Mouse (Mus musculus): ENCODE measurements around the gene Tmem203.

The Tmem203 gene

DNA sequence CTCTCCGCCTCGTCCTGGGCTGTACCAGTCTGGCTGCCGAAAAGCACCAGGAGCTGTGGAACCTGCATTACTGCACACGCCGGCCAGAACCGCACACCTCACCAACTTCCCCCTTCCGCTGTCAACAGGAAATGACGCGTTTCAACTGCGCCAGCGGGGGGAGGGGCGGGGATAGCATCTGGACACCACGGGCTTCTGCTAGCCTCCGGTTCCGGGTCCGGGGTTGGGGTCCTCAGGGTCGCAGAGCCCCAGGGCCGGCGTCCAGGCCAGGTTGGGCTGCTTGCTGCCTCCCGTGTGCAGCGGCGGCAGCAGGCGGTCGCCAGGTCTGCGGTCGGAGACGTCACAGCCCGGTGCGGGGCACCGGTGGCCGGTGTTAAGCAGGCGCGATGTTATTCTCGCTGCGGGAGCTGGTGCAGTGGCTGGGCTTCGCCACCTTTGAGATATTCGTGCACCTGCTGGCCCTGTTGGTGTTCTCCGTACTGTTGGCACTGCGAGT is at the start of gene Tmem203:
Gene Tmem203, plus strand, starts transcription at position 156 of the 496 bp plus-strand sequence.
- peak; percentile 66 to 86 for DNase-seq (ENCODE audit: low spot score in 2 of 2)

DNA sequence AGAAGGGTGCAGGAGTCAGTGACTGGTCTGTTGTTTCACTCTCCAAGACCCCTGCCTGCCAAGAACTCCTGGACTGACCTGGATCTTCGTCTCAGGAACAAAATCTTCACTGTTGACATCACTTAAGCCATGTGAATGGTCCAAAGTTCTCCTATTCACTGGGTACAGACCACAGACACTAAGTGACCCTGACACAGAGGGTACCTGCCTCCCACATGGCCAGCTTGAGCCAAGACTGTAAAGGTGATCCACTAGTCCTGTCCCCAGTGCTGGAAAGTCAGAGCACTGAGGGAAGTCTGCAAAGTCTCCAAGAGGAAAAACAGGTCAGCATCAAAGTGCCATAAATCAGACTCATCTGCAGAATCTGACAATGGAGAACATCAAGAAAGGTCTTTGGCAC is 47.6 kb upstream of the Tmem203 start:
- DNase-seq (ENCODE audit: low spot score in 2 of 2) = no peak

DNA sequence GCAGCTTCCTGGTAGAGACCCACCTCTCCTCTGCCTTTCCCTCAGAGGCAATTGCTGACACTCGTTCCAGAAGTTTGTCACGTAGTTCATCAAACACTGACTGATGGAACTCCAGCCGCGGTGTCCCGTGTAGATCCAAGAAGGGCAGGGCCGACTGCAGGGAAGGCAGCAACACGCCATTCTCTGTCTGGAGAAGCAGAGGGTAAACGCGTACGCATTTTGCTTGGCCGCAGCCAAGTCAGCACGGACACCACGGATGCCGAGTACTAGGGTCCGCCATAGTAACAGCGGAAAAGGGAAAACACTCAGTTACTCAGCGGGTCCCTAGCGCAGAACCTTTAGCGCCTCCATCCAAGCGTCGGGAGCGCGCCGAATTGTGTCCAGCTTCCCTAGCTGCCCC is 44.6 kb upstream of the Tmem203 start:
- no peak for DNase-seq (ENCODE audit: low spot score in 2 of 2)

DNA sequence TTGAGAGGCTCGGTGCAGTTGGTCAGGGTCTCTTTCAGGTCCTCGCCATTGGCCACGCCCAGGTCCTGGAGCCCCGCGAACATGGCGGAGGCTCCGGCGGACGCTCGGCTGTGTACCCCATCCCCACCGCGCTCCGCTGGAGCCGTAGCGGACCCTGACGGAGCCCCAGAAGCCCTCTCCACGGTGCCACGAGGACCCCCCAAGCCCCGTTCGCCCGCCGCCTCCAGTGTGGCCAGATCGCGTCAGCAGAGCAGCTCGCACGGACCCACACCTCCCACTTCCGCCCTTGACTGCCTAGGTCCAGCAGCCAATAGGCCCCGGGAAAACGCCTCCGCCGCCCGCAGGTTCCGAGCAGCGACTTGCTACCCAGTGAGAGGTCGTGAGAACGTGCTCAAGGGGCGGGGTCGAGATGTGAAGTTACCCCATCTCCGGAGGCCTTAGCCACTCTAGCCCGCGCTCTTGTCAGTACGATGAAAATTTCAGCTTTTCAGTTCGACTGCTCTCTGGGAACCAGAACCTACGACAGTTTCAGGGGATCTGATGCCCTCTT is 44.0 kb upstream of the Tmem203 start, which contains the start of gene Nelfb:
Gene Nelfb, minus strand, starts transcription at position 369 of the 550 bp plus-strand sequence.
- DNase-seq (ENCODE audit: low spot score in 2 of 2) = peak; percentile 78 to 88

DNA sequence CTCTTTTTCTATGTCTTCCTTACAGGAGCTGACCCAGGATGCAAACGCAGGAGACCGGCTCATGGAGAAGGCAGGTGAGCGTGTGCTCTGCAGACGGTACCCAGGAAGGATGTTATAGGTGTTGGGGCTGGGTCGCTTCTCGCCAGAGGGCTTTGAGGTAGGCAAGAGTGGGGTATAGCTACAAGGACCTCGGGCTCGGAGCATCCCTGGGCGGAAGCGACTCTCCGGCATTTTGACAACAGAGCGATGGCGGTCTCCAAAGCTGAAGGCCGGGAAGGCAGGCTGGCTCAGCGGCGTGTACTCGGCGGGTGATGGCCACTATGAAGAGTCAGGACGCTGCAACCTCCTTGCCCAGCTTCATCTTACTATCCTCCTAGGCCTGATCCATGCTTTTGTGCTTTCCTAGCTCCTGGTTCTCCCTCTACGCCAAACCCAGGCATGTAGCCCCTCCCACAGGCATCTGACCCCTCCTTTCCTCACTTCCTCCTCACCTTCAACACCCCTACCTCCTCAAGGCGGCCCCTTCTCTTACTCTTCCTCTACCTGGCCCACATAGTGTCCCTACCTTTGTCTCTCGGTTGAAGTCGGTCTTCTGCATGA is 41.9 kb upstream of the Tmem203 start:
- no peak for DNase-seq (ENCODE audit: low spot score in 2 of 2)

DNA sequence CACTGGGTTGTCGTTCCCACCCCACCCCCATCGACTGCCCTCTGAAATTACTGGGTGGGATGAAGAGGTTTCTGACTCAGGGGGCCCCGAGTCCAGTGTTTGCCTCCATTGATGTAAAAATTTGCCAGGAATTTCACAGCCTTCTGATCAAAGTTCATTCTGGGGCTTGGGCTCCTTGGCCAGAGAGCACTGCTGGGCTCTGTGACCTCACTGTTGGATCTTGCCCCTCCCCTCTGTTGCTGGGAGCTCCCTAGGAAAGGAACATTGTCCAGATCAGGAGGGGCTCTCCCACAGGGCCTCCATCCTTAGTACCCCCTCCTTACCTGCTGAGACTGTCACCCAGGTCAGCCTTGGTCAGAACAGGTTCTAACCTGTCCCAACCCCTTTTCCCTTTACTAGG is 40.8 kb upstream of the Tmem203 start, which contains the start of gene Stpg3:
Gene Stpg3, minus strand, starts transcription at position 194 of the 400 bp plus-strand sequence.
- DNase-seq (ENCODE audit: low spot score in 2 of 2) = no peak

DNA sequence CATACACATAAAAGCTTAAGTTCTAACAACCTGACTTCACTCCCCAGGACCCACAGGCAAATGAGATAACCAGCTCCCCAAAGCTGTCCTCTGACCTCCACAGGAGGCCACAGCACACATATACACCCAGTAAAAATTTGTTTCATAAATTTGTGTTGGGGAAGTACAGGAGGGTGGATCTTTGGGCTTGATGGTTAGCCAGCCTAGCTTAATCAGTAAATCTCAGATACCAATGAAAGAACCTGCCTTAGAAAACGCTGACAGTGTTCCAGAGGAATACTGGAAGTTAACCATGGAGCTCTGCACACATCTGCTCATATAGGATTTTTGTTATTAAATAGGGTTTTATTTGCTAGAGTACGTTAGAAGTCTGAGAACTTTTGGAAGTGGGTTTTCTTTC is 37.6 kb upstream of the Tmem203 start:
- no peak for DNase-seq (ENCODE audit: low spot score in 2 of 2)

DNA sequence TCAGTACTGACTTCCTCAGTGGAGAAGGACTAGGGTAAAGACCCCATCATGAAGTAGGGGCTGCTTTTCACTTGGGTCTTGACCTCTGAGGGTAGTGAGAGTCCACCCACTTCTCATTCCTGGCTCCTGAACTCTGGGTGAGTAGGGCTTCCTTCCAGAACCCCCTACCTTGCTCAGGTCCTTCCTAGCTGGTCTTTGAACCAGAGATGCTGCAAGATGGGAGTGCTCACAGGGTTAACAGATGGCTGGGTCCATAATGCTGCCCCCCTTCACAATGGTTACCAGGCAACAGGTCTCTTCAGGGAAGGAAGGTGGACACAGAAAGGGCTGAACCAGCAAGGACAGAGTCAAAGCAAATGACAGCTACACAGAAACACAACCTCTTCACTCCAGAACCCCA is 36.8 kb upstream of the Tmem203 start, which contains the start of gene Fam166a:
Gene Fam166a, plus strand, starts transcription at position 301 of the 400 bp plus-strand sequence.
- no peak for DNase-seq (ENCODE audit: low spot score in 2 of 2)

DNA sequence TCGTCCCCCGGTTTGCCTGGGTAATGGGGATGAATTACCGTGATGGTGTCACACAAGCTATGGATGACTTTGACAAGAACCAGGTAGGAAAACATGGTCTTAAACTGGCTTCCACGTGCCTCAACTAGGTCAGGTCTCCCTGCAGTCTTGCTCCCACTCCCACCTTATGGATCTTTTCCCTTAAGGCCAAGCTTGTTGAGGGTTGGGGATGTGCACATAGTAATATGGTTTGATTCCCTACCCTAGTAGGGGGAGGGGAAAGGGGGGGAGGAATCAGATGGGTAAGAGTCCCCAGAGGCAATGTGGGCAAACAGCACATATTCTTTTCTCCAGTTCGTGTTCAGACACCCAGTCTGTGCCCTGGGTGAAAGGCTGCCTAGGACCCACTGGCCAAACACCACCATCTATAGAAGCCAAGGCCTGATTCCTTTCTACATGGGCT is 33.9 kb upstream of the Tmem203 start:
- DNase-seq (ENCODE audit: low spot score in 2 of 2) = no peak

DNA sequence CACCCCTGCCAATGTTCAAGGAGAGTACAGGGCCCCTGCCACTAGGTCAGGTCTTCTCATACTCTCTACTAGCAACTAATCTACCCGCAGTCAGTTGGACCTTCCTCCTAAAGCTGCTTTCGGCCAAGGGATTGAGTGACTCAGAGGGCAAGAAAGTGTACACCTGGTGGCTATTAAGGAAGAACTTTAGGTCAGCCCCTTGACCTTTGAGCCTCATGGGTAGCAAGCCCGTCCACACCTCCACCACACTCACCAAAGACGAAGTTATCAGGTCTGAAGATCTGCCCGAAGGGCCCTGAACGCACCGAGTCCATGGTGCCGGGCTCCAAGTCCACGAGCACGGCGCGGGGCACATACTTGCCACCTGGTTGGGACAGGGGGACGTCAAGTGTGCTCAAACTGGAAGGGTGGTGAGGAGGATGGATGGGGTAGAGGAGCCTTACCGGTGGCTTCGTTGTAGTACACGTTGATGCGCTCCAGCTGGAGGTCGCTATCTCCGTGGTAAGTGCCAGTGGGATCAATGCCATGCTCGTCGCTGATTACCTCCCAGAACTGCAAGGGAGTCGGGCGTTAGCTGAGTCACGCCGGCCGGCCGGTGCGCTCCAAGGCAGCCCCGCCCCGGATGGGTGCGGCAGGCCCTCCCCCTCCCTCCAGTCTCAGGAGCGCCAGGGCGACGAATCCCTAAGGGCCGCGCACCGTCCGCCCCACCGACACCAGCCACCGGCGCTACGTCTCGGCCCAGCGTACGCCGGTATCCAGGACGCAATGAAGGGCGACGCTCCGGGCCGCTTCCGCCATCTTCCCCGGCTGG is 31.4 kb upstream of the Tmem203 start:
- no peak for DNase-seq (ENCODE audit: low spot score in 2 of 2)

DNA sequence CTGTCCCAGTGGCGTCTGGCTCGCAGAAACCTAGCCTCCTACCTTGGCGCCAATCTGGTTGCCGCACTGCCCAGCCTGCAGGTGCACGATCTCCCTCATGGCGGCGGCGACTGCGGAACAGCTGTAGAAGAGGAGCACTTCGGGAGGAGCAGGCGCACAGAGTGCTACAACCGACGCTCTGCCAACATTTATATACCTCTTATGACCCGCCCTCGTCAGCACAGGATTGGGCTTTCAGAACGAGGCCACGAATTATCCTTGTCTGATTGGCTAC is 30.8 kb upstream of the Tmem203 start, which contains the start of gene Tubb4b:
Gene Tubb4b, minus strand, starts transcription at position 211 of the 274 bp plus-strand sequence.
- no peak for DNase-seq (ENCODE audit: low spot score in 2 of 2)

DNA sequence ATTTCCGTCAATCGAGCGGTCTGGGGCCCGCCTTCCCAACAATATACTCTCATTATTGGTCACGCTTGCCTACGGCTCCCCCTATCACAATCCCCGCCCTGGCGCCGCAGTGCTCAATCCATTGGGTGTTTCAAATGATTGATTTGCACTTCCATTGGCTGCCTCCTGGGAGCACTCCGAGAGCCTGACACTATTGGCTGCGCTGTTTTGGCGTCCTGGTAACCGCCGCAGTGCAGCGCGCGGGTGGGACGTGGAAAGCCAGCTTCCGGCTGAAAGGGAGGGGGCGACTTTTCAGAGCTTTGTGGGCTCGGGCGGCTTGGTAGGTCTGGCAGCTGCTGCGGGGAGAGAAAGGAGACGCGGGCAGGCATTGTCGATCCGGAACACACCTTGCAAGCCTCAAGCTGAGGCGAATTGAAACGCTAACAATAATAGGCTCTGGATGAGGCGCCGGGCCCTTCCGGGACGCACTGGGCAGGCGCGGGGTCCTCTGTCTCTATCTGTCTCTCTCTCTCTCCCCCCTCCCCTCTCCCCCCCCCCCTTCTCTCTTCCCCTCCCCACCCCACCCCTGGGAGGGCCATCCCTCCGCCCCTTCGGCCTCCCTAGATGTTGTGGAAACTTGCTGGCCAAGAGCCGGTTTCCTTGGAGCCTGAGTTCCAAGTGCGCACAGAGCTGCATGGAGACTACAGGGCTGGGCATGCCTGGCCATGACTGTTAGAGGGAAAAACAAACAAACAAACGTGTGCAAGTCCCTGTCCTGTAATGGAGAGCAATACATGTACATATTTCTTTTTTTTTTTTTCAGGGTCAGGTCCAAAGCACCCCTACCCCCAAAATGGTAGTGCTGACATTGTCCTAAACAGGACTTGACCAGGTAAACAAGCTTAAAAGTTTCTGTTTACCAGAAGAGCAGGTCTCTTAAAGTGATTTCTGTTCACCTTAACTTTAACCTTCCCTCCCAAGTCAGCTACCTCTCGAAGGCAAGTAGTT is 30.2 kb upstream of the Tmem203 start:
- DNase-seq (ENCODE audit: low spot score in 2 of 2) = peak; percentile 92 to 95

DNA sequence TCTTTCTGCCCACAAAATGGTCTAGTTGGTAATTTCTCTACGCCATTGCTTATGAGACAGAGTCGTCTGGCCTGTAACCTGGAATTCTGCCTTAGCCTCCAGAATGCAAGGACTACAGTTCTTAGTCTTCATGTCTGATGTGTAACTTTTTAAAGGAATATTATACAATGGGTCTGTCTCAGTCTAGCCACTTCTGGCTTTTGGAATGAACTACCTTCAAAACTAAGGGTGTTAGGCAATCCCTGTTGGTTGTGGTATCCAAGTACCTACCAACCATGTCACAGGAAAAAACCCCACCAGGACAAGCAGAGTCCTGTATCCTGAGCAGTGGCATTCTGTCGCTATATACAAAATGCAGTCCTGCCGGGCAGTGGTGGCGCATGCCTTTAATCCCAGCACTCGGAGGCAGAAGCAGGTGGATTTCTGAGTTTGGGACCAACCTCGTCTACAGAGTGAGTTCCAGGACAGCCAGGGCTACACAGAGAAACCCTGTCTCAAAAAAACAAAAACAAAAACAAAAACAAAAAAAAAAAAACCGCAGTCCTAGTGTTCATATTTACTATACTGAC is 29.3 kb upstream of the Tmem203 start:
- DNase-seq (ENCODE audit: low spot score in 2 of 2) = no peak

DNA sequence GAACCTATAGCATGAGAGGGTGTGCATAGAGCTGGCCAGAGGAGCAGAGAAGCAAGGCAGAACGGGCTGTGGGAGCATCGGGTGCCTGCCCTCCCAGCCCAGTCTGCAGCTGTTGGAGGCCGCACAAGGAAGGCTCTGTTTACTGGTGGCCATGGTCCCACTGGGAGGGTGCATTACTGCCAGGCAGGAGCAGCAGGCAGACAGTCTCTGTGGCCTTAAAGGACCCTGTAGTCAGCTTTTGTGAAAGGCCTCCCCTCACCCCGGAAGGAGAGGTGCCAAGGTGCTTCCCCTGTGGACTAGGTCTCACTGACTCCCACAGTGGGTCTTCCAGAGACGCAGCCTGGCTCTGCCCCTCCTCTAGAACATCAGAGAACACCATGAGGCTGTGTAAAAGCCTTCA is 28.4 kb upstream of the Tmem203 start:
- peak in 1 of 2 experiments; percentile 10 for DNase-seq (ENCODE audit: low spot score in 2 of 2)

DNA sequence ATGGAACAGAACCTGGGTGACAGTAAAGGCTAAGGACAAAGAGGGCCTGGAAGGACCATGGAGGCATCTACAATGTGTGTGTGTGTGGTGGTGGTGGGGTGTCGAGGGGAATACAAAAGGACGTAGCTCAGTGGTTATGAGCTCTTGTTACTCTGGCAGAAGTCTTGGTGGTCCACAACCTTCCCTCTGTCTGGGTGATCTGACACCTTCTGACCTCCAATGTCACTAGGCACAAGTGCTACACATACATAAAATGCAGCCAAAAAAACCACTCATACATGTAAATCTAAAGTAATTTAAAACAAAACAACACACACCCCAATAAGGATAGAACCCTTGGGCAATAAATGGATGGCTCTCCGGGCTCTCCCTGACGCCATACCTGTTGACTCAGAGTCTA is 27.8 kb upstream of the Tmem203 start:
- DNase-seq (ENCODE audit: low spot score in 2 of 2) = no peak

DNA sequence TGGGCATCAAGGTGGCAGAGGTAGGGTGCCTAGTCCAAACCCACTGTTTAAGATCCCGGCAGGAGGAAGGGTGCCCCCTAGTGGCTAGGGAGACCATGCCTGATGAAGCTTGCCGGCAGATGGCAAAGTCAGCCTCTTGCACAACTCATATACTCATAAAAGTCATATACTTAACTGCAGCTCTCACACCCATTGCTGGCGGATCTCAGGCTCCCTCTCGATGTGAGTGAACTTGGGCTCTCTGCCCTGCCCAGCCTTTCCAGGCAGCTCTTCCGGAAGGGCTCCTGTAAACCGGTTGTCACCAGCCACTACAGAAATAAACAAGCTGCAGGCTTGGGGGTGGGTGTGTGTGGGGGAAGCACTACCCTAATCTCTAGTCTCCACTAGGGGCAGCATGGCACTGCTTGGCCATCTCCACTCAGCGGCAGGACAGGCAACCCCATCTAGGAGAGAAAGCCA is 26.8 kb upstream of the Tmem203 start:
- peak; percentile 64 to 80 for DNase-seq (ENCODE audit: low spot score in 2 of 2)

DNA sequence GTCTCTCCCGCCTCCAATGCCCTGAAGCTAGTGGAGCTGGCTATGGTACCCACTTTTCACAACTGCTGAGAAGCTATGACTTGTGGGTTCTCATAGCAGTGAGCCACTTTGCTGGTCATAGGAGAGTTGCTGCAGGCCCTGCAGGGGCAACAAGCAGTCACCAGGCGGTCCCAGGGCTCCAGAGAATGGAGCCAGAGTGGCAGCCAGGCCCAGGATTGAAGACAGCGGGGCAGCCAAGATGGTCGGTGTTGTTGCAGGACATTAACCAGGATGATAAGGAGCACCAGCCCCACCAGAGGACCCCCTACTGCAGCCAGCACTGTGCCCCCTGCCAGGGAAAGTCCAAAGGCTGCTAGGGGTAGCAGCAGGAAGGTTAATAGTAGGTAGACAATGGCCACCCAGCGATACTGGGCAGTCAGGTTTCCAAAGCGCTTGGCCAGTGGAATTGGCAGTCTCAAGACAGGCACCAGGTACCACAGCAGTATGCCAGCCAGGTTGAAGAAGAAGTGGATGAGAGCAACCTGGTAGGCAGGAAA is 26.2 kb upstream of the Tmem203 start:
- no peak for DNase-seq (ENCODE audit: low spot score in 2 of 2)

DNA sequence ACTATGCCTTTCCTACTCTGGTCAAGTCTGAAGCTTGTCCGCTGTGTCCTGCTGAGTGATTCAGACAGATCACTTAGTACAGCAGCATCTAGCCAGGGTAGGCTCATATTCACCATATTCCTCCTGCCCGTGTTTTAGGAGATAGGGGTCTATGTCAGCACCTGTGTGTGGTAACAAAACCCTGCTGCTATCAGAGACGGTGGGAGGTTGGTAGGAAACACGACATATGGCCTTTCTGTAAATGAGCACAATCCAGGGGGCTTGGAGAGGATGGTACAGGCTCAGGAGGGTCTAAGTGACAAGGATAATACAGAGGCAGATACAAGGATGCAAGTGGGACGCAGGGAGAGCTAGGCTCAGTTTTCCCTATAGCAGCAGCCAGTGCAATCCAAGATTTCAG is 25.7 kb upstream of the Tmem203 start:
- no peak for DNase-seq (ENCODE audit: low spot score in 2 of 2)

DNA sequence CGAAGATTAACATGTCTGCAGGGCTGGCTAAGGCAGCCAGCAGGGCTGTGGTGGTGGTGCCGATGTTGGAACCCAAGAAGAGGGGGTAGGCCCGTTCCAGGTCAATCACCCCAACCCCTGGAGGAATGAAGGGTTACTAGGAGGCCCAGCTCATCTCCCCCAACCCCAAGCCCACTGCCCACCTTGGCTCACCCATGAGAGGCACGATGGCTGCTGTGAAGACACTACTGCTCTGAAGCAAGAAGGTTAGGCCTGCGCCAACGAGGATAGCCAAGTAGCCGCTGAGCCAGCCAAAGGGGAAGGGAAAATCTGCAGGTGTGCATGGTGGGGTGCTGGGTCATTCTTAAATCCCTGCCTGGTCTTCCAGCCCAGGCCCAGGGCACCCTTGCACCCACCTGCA is 24.7 kb upstream of the Tmem203 start:
- no peak for DNase-seq (ENCODE audit: low spot score in 2 of 2)

DNA sequence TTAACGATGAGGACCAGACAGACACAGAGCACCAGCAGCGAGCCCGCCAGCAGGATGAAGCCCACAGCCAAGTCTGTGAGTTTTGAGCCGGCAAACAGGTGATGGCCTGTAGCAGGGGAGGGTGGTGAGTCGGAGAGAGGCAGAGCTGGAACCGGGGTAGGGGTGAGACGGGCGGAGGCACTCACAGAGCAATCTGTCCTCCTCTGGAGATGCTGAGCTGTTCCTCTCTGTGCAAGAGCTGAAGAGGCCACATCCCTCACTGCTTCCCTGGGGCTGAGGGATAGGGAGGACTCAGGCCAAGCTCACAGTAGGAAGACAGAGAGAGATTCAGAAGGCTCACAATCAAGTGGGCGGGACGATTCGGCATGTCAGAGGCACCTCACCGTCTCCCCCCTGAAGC is 24.2 kb upstream of the Tmem203 start:
- DNase-seq (ENCODE audit: low spot score in 2 of 2) = no peak

DNA sequence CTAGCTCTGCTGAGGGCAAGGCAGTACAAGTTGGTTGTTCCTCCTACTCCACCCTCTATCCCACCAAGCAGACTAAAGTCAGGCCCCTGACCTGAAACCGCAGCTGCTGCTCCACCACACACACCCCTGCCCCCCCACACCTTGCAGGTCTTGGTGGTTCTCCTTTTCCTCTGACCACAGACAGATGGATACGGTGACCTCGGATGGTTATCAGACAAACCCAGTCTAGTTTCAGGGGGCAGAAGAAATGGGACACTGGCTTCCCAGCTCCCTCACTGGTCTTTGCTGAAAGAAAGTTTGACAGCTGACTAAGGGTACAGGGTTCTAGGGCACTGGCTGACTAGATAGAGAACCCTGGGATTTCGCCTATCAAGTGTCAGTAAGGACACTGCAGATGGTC is 21.8 kb upstream of the Tmem203 start:
- DNase-seq (ENCODE audit: low spot score in 2 of 2) = no peak

Data from cerebellum, postnatal 4 days (tissue).